Mouse (Mus musculus) forebrain, embryonic 15.5 days (tissue): ENCODE measurements at regions not wholly inside any gene's neighbourhood (a gene's known extent, or its start where the extent isn't known, plus 50 kb on each side); places are given as distances from the start of the nearest gene placed in this dataset.
A peak's percentile ranks its signal among the peaks of the same experiment; 100 is the strongest.

Source experiments
- ATAC-seq: fragments of 200-750 bp; cut with Nextera tagmentation; replicated peaks from 2 replicates; pipeline ENCODE4 v1.8.0; 2017; ENCODE audit warnings: mild to moderate bottlenecking, moderate TSS enrichment, moderate library complexity
- H3K27ac ChIP-seq: fragments of 300-500 bp; sonication (generic); replicated peaks from 2 replicates; pipeline ENCODE4 v1.5.1; 2015; ENCODE audit warnings: mild to moderate bottlenecking, inconsistent platforms
- H3K27me3 ChIP-seq: fragments of 300-500 bp; sonication (generic); 2 replicates; pipeline ENCODE4 v1.6.1; 2015; ENCODE audit warnings: inconsistent platforms
- H3K36me3 ChIP-seq: fragments of 300-500 bp; sonication (generic); 2 replicates; pipeline ENCODE4 v1.6.1; 2015; ENCODE audit warnings: mild to moderate bottlenecking, inconsistent platforms
- H3K4me1 ChIP-seq: fragments of 300-500 bp; sonication (generic); 2 replicates; pipeline ENCODE4 v1.6.1; 2015; ENCODE audit warnings: inconsistent platforms
- H3K4me2 ChIP-seq: fragments of 300-500 bp; sonication (generic); replicated peaks from 2 replicates; pipeline ENCODE4 v1.6.1; 2015; ENCODE audit warnings: mild to moderate bottlenecking, inconsistent platforms
- H3K4me3 ChIP-seq: fragments of 300-500 bp; sonication (generic); 2 replicates; pipeline ENCODE4 v1.5.1; 2015; ENCODE audit warnings: mild to moderate bottlenecking, inconsistent platforms
- H3K9ac ChIP-seq: fragments of 300-500 bp; sonication (generic); replicated peaks from 2 replicates; pipeline ENCODE4 v1.6.1; 2015; ENCODE audit warnings: mild to moderate bottlenecking, inconsistent platforms
- H3K9me3 ChIP-seq: fragments of 300-500 bp; sonication (generic); 2 replicates; pipeline ENCODE4 v1.6.1; 2016; ENCODE audit warnings: inconsistent platforms
- WGBS: fragments of 180-500 bp; shearing (Covaris S2); methylation state at CpG from one replicate; pipeline ENCODE4 v1.1.7; 2015; ENCODE audit warnings: mixed read lengths; 5-methylcytosine and 5-hydroxymethylcytosine counted together

GRCm38 (mm10) chr9:16727653-16728052, 226.6 kb upstream of the Fat3 start:
- Histone ChIP-seq H3K4me2 (no peak overlapping the region), H3K27me3 (no peaks in the 10 kb centered on the region), H3K4me1 (no peaks in the 10 kb centered on the region), H3K36me3 (no peaks in the 10 kb centered on the region), H3K9me3 (no peaks in the 10 kb centered on the region), H3K27ac (no peak overlapping the region), H3K9ac (no peak overlapping the region), H3K4me3 (no peak overlapping the region)
- 80% methylated on average over 2 of the region's 2 CpGs for WGBS
- no peak for ATAC-seq

- Histone ChIP-seq H3K4me1 (no peaks in the 10 kb centered on the region), H3K9ac (no peak overlapping the region), H3K4me2 (no peak overlapping the region), H3K36me3 (no peaks in the 10 kb centered on the region), H3K4me3 (no peak overlapping the region), H3K27ac (no peak overlapping the region), H3K9me3 (no peaks in the 10 kb centered on the region), H3K27me3 (no peaks in the 10 kb centered on the region)
- WGBS: 81% methylated on average over 3 of the region's 3 CpGs
- no peak for ATAC-seq
These were observed 201.3 kb upstream of the Fat3 start for GRCm38 (mm10) chr9:16702431-16702830.

GRCm38 (mm10) chr9:16661527-16661926, 160.4 kb upstream of the Fat3 start:
- 44% methylated on average over 2 of the region's 2 CpGs for WGBS
- peak overlapping the region; percentile 48 for H3K27ac ChIP-seq

GRCm38 (mm10) chr9:16660940-16661339, 159.9 kb upstream of the Fat3 start:
- Histone ChIP-seq H3K27me3 (no peaks in the 10 kb centered on the region), H3K36me3 (no peaks in the 10 kb centered on the region), H3K9ac (no peak overlapping the region), H3K4me1 (peaks cover 8% of the 10 kb centered on the region), H3K27ac (peak overlapping the region; percentile 48; the same call in 1 of the 2 replicates), H3K4me3 (no peak overlapping the region), H3K9me3 (no peaks in the 10 kb centered on the region), H3K4me2 (no peak overlapping the region)
- WGBS: 36% methylated on average over 3 of the region's 3 CpGs
- ATAC-seq: peak; percentile 63

More at GRCm38 (mm10) chr9:16661527-16661926, 160.4 kb upstream of the Fat3 start:
- no peaks in the 10 kb centered on the region for H3K36me3 ChIP-seq
- ATAC-seq: 0 out of 2 replicates have a peak, but pooled peaks have one; percentile 32
- no peak overlapping the region for H3K9ac ChIP-seq
- no peak overlapping the region for H3K4me3 ChIP-seq
- no peaks in the 10 kb centered on the region for H3K9me3 ChIP-seq
- peaks cover 8% of the 10 kb centered on the region for H3K4me1 ChIP-seq
- H3K27me3 ChIP-seq: no peaks in the 10 kb centered on the region
- no peak overlapping the region for H3K4me2 ChIP-seq
